Mouse (Mus musculus) layer of hippocampus, postnatal 36 days (tissue): ENCODE data around the gene Zbtb12. TPM values are rescaled to one million over a fixed set of nuclear protein-coding genes. Genes with fewer than 3 reads are reported as not detected.
"Not testable (repeated sequence)": the region's sequence is repeated elsewhere in the genome, so short reads cannot be mapped to it uniquely, and the experiment has no call there.

Source experiments
- DNase-seq, 2 experiments: peaks; one replicate each; pipeline ENCODE4 v3.0.0; 2022
- total RNA-seq, 2 experiments: library from RNA; stranded (reverse); gene quantifications; 2 replicates each; pipeline ENCODE4 v1.2.3; 2021

Zbtb12 gene
- total RNA-seq, 2 experiments from 2014 or later = 6.9 to 8.0 TPM

DNA sequence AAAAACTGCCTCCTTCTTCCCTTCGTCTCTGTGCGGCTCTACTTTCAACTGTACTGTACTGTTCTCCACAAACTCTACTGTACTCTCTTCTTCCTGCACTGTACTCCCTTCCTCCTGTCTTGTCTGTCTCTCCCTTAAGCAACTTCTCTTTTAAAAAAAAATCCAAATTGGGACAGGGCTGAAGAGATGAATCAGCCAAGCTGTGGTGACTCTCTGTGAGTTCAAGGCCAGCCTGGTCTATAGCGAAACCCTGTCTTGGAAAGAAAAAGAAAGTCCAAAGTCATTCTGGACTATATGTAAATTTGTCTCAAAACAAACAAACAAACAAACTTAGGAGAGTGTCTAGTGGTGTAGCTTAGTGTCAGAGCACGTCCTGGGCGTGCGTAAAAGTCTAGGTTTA lies 5.0 kb upstream of the Zbtb12 start:
- DNase-seq = no peak

DNA sequence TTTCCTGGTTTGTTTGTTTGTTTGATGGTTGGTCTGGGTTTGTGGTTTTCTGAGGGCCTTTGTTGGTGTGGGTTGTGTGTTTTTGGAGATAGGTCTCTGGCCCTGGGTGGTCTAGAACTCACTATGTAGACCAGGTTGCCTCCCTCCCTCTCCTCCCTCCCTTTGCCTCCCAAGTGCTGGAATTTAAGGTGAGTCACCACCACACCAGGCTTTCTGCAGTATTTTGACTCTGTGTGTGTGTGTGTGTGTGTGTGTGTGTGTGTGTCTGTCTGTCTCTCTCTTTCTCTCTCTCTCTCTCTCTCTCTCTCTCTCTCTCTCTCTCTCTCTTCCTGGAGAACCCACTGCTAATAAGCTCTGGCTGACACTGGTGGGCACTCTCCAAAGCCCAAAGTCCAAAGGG lies 1.9 kb downstream of the Zbtb12 start:
- no peak for DNase-seq

DNA sequence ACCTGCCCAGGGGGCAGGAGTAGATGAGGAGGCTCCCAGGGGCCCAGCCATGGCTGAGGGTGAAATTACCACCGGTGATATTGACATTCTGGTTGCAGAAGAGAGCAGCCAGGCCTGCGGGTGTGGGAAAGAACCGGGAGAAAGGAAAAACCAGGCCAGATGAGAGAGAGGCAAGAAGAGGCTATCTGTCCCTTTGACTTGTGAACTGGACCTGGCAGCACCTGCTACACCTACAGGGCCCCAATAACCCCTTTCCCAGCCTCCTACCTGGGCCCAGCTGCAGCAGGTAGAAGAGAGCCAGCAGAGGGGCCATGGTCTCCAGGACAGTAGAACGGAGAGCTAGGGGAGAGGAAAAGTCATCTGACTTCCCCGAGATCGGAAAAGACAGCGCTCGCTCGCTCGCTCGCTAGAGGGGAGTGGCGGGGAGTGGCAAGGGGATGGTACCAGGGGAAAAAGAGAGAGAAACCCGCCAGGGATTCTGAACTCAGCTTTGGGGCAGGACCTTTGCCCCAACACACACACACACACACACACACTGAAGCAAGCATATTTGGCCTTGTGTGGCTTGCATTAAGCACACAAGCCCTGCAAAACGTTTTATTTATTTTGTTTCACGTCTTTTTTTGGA lies 2.5 kb downstream of the Zbtb12 start, which contains the start of gene Gm20547:
Gm20547 (minus strand) TSS at position 360 of the 628 bp plus-strand sequence.
- DNase-seq = no peak

DNA sequence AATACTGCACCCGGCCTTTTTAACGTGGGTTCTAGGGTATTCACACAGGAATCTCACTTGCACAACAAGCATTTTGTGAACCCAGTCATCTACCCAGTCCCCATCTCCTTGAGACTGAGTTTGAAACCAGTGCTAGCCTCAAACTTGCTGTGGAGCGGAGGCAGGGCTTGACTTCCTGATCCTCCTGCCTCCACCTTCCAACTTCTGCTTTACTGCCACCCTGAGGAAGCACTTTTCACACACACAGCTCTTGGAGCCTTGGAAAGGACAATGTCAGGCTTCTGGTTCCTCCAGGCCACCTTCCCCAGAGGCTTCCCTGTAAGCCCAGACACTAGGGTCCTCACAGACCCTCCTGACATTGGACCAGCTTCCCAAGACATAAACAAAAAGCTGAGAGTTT lies 4.0 kb downstream of the Zbtb12 start:
- DNase-seq = no peak

DNA sequence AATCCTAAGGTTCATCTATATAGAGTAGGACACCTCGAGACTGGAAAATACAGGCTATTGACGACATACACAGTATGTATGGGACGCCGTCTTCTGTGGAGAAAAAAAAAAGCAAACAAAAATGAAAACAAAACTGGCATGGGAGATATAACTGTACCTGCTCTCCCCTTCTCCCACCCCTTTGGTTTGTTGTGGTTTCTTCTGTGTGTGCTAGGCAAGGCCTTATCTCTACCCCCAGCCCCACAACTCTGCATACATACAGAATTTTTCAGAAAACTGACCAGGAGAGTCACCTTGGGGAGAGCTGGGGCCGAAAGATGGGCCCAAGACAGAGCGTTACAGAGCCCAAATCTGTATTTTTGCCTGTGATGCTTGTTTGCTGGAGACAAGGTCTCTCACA lies 5.4 kb downstream of the Zbtb12 start:
- no peak for DNase-seq

DNA sequence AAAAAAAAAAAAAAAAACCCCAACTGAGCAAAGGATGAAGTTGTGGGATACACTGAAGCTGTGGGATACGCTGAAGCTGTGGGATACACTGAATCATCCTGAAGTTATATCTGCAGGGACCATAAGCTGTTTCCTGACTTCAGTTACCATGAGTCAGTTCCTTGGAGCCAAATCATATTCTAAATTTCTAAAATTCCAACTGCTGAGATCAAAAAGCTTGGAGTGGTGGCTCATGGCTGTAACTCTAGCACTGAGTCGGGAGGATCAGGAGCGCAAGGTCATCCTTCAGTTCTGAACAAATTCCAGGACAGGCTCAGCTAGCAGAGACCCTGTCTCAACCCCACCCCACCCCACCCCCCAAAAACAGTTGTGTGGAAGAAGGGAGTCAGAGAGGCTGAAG lies 6.3 kb downstream of the Zbtb12 start:
- no peak for DNase-seq

DNA sequence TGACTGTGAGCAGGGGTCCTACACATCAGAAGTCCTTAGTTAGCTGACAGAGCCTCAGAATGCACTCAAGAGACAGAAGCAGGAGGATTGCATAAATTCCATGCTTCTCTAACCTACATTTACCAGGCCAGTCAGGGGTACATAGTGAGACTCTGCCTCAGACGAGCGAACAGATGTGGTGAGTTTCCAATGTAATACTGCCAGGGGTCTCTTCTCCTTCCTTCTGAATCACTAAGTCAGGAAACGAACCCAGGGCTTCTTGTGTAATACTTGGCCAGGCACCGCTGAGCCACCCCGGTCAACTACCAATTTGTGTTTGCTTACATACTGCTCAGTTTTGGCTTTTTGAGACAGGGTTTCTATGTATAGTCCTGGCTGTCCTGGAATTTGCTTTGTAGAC lies 8.7 kb downstream of the Zbtb12 start:
- no peak for DNase-seq

DNA sequence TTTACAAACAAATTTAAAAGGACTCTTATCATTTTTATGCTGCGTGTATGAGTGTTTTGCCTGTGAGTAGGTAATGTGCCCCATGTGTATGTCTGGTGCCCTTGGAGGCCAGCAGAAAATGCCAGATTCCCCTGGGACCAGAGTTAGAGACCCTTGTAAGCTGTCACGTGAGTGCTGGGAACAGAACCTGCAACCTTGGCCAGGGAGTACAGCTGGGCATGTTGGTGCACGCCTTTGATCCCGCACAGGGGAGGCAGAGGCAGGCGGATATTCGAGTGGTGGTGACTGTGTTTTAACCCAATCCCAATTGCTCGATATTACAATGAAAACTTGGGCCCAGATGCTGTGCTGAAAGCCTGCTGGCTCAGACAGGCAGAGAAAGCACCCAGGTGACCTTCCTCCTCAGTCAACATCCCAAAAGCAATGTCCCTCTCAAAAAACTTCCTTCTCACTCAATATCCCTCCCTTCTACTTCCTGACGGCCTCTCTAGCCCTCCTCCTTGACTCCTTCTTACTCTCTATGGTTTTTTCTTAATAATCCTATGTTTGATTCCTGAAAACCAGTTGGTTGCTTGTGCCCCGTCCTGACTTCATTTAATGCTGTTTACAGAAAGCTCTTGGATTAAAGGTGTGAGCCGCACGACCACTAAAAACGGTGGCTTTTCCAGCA lies 10.9 kb downstream of the Zbtb12 start:
- no peak for DNase-seq

DNA sequence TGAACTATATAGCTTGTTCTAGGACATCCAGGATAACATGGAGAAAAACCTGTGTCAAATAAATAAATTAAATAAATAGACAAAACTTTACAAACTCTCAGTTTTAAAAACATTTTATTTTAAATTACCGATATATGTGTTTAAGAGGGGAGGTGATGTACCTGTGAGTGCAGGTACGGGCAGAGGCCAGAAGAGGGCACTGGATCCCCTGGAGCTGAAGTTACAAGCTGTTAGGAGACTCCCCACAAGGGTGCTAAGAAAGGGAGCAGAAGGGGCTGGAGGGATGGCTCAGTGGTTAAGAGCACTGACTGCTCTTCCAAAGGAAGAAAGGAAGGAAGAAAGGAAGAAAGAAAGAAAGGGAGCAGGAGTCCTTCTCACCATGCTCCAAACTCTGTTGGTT lies 12.1 kb downstream of the Zbtb12 start:
- no peak for DNase-seq

DNA sequence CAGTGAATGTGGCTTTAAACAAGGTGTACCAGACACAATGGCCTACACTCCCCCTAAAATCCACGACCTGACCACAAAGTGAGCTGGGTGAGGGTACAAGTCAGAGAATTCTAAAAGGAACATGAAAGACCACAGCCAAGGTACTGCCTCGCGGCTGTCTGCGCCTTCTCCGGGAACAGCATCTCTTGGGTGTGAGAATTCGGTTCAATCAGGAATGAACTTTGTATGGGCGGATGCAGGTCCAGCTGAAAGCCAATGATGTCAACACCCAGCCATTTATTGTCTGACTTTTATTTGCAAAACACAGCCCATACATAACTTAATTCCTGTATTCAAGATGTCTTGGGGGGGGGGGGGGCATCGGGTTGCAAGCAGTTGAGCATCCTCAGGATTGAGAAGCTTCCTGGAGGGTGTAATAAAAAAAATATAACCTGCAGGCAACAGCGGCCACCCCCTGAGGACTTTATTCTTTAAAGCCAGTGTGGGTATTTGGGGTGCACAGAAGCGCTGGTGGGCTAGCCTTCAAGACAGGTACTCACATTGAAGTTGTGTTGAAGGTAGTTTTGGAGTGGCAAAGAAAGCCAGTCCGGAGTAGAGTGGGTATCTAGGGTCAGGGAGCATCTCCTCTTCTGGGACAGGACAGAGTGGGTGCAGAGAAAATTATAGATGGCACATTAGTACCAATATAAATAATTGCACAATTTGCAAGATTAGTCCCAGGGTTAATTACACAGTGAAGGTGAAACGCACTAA lies 14.0 kb downstream of the Zbtb12 start:
- no peak for DNase-seq

DNA sequence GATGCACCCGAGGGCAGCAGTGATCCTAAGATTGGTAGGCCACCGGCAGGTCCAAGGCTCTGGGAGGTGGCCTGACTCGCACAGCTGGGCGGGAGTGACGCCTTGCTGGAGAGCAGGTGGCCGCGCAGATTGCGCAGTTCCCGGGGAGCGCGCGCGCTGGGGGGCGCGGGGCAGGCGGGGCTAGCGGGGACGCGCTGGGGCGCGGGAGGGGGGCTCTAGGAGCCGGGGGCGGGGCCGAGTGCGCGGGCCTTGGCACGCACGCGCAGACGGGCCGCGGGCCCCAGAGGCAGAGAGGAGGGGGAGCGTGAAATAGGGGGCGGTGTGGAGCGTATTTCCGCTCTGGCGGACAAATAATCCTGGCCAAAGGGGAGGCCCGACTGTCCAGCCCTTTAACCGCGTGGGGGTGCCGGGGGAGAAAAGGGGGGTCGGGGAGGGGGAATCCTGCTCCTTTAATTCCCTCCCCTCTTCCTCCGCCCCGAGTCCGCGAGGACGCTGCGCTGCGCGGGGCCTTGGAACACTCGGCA lies 14.9 kb downstream of the Zbtb12 start:
- DNase-seq = peak; percentile 91

DNA sequence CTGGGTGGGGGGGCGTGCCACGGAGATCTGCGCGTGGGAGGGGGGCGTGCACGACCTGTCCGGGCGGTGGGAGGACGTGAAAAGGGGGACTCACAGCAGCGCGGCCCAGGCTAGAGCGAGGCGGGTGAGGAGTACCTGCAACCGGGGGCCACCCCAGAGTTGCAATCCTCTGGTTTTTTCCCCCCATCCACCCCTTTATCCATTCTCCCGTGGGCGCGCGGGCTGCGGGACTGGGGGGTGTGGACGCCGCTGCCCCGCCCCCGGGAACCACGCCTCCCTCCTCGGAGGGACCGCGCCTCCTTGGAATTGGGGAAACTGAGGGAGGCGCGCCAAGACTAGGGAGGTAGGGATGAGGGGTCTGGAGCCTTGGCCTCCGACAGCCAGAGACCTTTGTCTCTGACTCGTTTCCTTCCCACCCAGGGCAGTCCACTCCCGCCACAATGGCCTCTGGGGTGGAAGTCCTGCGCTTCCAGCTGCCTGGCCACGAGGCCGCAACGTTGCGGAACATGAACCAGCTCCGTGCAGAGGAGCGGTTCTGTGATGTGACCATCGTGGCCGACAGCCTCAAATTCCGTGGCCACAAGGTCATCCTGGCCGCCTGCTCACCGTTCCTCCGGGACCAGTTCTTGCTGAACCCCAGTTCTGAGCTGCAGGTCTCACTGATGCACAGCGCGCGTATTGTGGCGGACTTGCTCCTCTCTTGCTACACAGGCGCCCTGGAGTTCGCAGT lies 15.7 kb downstream of the Zbtb12 start:
- peak; percentile 41 to 52 for DNase-seq

DNA sequence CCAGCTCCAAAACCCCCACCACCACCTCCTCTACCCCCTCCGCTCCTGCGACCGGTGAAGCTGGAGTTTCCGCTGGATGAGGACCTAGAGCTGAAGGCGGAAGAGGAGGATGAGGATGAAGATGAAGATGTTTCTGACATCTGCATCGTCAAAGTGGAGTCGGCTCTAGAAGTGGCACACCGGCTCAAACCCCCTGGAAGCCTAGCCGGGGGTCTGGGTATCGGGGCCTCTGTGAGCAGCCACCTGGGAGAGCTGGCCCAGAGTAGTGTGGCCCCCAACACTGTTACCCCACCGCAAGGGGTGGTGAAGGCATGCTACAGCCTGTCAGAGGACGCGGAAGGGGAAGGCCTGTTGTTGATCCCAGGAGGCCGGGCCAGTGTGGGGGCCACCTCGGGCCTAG lies 16.4 kb downstream of the Zbtb12 start:
- no peak for DNase-seq

DNA sequence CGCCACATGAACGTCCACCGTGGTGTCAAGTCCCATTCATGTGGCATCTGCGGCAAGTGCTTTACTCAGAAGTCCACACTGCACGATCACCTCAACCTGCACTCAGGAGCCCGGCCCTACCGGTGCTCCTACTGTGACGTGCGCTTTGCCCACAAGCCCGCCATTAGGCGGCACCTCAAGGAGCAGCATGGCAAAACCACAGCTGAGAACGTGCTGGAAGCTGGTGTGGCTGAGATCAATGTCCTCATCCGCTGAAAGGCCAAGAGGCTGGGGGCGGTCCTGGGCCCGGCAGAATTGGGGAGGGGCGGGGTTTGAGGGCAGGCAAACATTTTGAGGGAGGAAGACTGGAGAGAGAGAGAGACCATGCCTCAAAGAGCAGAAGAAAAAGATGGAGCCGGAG lies 17.1 kb downstream of the Zbtb12 start:
- no peak for DNase-seq

DNA sequence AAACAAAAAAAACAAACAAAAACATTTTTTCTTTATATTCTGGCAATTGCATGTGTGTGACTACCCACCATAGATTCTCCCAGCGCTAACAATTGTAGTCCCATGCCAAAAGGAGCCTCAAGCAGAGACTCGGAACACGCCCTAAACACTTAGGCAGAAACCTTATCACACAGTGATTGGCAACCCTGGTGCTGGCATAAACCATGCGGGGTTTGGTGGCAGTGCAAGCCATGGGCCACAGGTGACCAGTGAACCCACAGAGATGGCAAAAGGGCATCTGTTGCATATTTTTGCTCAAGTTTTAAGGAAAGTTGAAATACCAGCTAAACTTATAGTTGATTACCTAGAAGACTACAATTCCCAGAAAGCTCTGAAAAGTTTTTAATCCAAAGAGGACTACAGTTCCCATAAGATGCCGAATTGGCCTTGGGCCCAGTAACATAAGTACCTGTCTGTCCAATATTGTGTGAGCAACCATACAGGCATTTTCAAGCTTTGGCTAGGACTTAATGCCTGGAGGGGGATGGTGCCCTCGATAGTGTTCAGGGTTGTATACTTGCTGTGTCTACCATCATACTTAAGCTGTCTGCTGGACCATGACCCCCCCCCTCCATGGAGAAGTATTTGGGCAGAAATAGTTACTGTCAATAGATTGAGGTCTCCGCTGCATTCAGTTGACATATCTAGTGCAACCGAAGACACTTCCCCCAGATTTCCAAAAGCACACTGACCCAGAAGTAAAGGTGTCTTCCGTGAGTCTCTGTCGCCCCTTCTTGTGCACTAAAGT lies 18.3 kb downstream of the Zbtb12 start:
- DNase-seq = no peak

DNA sequence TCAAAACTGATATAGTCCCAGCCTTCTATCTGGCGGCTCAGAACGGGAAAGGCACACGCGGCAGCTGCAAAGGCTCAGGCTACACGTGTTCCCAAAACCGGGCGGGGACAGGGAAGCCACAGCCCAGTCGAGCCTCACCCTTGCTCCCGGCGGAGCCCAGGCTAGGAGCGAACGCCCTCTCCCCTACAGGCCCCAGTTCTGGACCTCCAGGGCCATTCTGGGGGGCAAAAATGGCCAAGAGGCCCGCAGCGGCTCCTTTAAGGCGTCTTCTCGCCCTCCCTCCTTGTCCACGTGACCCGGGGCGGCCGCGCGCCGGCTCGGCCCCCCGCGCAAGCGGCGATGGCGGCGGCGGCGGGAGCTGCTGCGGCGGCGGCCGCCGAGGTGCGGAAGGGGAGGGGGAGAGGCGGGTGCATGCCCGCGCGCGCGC lies 18.9 kb downstream of the Zbtb12 start, which contains the start of the genes C2 and Ehmt2:
C2 (minus strand) TSS at position 106 of the 427 bp plus-strand sequence.
Ehmt2 (plus strand) TSS at position 310 of the 427 bp plus-strand sequence.
- peak; percentile 83 to 86 for DNase-seq

DNA sequence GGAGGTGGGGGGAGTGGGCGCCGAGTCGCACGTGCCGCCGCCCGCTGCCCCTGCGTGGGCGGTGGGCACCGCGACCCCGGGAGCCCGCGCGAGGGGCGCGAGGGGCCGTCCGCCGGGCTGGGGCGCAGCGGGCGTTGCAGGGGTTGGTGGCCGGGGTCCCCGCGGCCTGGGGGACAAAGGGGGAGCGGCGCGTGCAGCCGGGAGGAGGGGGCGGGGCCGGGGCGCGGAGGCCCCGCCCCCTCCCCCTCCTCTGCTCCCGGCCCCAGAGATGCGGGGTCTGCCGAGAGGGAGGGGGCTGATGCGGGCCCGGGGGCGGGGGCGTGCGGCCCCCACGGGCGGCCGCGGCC lies 19.4 kb downstream of the Zbtb12 start:
- DNase-seq = no peak

DNA sequence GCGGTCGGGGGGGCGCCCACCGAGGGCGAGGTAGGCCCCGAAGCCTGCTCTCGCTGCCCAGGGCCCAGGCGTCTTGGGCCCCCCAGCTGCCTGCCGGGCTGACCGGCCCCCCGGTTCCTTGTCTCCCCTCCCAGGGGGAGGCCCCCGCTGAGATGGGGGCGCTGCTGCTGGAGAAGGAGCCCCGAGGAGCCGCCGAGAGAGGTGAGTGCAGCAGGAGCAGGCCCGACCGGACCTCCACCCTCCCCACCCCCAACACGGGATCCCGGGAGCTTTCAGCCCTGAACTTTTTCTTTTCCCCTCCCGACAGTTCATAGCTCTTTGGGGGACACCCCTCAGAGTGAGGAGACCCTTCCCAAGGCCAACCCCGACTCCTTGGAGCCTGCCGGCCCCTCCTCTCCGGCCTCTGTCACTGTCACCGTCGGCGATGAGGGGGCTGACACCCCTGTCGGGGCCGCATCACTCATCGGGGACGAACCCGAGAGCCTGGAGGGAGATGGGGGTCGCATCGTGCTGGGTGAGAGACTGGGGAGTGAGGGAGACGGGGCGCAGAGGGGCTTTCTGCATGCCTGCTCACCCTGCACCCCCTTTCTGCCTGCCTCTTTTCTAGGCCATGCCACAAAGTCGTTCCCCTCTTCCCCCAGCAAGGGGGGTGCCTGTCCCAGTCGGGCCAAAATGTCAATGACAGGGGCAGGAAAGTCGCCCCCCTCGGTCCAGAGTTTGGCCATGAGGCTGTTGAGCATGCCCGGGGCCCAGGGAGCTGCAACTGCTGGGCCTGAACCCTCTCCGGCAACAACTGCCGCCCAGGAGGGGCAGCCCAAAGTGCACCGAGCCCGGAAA lies 20.0 kb downstream of the Zbtb12 start:
- DNase-seq = peak; percentile 36 to 42

DNA sequence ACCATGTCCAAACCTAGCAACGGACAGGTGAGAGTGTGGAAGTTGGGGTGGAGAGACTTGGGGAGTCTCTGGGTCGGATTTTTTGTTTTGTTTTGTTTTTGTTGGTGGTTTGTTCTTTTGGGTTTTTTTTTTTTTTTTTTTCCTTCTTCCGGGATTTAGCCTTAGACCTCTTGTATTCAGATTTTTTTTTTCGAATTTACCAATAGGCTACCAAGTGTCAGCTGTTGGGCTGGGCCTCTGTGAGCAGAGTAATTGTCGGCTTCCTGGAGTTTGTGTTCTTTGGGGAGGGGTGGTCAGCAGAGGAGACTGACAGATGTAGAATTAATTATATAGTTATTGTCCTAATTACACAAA lies 20.6 kb downstream of the Zbtb12 start:
- DNase-seq = no peak

DNA sequence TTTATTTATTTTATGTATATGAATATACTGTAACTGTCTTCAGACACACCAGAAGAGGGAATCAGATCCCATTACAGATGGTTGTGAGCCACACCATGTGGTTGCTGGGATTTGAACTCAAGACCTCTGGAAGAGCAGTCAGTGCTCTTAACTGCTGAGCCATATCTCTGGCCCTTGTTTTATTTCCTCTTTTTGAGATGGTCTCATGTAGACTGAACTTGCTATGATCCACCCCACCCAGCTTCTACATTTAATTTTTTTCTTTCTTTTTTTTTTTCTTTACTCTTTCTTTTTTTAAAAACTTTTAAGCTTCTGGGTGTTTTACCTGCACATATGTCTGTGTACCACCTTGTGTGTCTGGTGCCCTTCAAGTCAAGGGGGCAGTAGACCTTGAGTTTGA lies 21.5 kb downstream of the Zbtb12 start:
- not testable (repeated sequence) for DNase-seq

DNA sequence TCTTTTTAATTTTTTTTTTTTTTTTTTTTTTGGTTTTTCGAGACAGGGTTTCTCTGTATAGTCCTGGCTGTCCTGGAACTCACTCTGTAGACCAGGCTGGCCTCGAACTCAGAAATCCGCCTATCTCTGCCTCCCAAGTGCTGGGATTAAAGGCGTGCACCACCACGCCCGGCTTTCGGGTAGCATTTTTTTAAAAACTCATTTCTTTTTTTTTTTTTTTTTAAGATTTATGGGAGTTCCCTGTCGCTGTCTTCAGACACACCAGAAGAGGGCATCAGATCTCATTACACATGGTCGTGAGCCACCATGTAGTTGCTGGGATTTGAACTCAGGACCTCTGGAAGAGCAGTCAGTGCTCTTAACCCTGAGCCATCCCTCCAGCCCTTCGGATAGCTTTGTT lies 22.7 kb downstream of the Zbtb12 start:
- DNase-seq = not testable (repeated sequence)
